Mouse (Mus musculus) midbrain, embryonic 14.5 days (tissue): ENCODE results near the gene Slc28a1. TPM values are rescaled to one million over a fixed set of nuclear protein-coding genes. Genes with fewer than 3 reads are reported as not detected.

Experiments
- ATAC-seq: fragments of 200-750 bp; cut with Nextera tagmentation; 2 replicates; pipeline ENCODE4 v1.8.0; 2017; ENCODE audit warnings: moderate number of reproducible peaks, moderate library complexity; ENCODE audit not compliant: low FRiP score, low TSS enrichment
- DNase-seq: peaks from one replicate; pipeline ENCODE4 v3.0.0-alpha.2; 2015
- H3K27ac ChIP-seq: fragments of 300-500 bp; sonication (generic); replicated peaks from 2 replicates; pipeline ENCODE4 v1.5.1; 2014; ENCODE audit warnings: mild to moderate bottlenecking, low read depth, low read length, moderate library complexity
- H3K27me3 ChIP-seq: fragments of 300-500 bp; sonication (generic); 2 replicates; pipeline ENCODE4 v1.6.1; 2014; ENCODE audit warnings: low read length, control low read depth, mixed read lengths; ENCODE audit not compliant: control insufficient read depth, insufficient read depth
- H3K36me3 ChIP-seq: fragments of 300-500 bp; sonication (generic); 2 replicates; pipeline ENCODE4 v1.6.1; 2014; ENCODE audit warnings: low read length, control low read depth; ENCODE audit not compliant: control insufficient read depth, insufficient read depth
- H3K4me1 ChIP-seq: fragments of 300-500 bp; sonication (generic); 2 replicates; pipeline ENCODE4 v1.6.1; 2014; ENCODE audit warnings: mild to moderate bottlenecking, antibody characterized with exemption, low read length, control low read depth; ENCODE audit not compliant: control insufficient read depth, insufficient read depth
- H3K4me2 ChIP-seq: fragments of 300-500 bp; sonication (generic); 2 replicates; pipeline ENCODE4 v1.6.1; 2014; ENCODE audit warnings: mild to moderate bottlenecking, low read length, moderate library complexity
- H3K4me3 ChIP-seq: fragments of 300-500 bp; sonication (generic); replicated peaks from 2 replicates; pipeline ENCODE4 v1.5.1; 2014; ENCODE audit warnings: low read depth, low read length
- H3K9ac ChIP-seq: fragments of 300-500 bp; sonication (generic); replicated peaks from 2 replicates; pipeline ENCODE4 v1.6.1; 2014; ENCODE audit warnings: mild to moderate bottlenecking, low read length, moderate library complexity
- H3K9me3 ChIP-seq: fragments of 300-500 bp; sonication (generic); 2 replicates; pipeline ENCODE4 v1.6.1; 2016; ENCODE audit warnings: low read length, control low read depth, mixed read lengths; ENCODE audit not compliant: control insufficient read depth
- WGBS: fragments of 180-500 bp; shearing (Covaris S2); extraction: QIAGEN DNeasy Blood & Tissue Kit; methylation state at CpG from one replicate; pipeline ENCODE4 v1.1.7; 2014; 5-methylcytosine and 5-hydroxymethylcytosine counted together
- polyA plus RNA-seq: library from polyadenylated mRNA; unstranded; fragments of >200 nt; fragmentation: Nextera tagmentation; extraction: Ambion mirVana; gene quantifications from 2 replicates; pipeline ENCODE4 v1.2.1, GENCODE M21; 2014

Slc28a1 gene
- polyA plus RNA-seq, 1 experiment from 2014 or later = not detected

GRCm38 (mm10) chr7:81093420-81093965, 21.1 kb upstream of the Slc28a1 start:
- no peak for ATAC-seq

GRCm38 (mm10) chr7:81094104-81094757, 20.4 kb upstream of the Slc28a1 start:
- Histone ChIP-seq H3K36me3 (no peaks in the 10 kb centered on the region), H3K4me3 (no peak overlapping the region), H3K9me3 (no peaks in the 10 kb centered on the region), H3K9ac (no peak overlapping the region), H3K27me3 (no peaks in the 10 kb centered on the region), H3K27ac (no peak overlapping the region), H3K4me1 (no peaks in the 10 kb centered on the region), H3K4me2 (no peak overlapping the region)
- DNase-seq (no peak), ATAC-seq (no peak)
- 70% methylated on average over 6 of the region's 6 CpGs for WGBS

More at GRCm38 (mm10) chr7:81093420-81093965, 21.1 kb upstream of the Slc28a1 start:
- Histone ChIP-seq H3K9me3 (no peaks in the 10 kb centered on the region), H3K27me3 (no peaks in the 10 kb centered on the region), H3K4me3 (no peak overlapping the region), H3K27ac (no peak overlapping the region), H3K36me3 (no peaks in the 10 kb centered on the region), H3K4me1 (no peaks in the 10 kb centered on the region), H3K9ac (no peak overlapping the region), H3K4me2 (no peak overlapping the region)
- no peak for DNase-seq
- 45% methylated on average over 18 of the region's 18 CpGs for WGBS

DNA sequence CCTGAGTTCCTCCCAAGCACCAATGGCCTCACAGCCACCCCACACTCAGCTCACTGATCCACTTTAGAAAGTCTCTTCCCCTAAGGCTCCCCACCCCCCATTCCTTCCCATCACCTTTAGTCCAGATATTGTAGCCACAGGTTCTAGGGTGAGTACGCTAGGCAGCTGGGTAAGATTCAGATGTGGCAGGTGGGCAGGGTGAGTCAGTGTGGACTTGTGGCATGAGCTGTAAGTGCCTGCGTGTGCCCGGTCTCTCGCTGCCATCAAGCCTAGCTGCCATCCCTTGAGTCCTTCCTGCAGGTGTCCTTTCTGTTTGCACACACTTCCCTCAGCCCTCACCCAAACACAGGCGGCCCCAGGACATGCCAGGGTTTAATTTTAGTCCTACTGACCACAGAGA, 14.3 kb upstream of the Slc28a1 start:
- no peaks in the 10 kb centered on the region for H3K9me3 ChIP-seq
- H3K4me1 ChIP-seq = no peaks in the 10 kb centered on the region
- no peak overlapping the region for H3K27ac ChIP-seq
- no peaks in the 10 kb centered on the region for H3K36me3 ChIP-seq
- 90% methylated on average over 5 of the region's 5 CpGs for whole genome bisulfite sequencing
- no peak overlapping the region for H3K4me2 ChIP-seq
- H3K9ac ChIP-seq = no peak overlapping the region
- DNase-seq (no peak), ATAC-seq (no peak)
- H3K27me3 ChIP-seq = no peaks in the 10 kb centered on the region
- H3K4me3 ChIP-seq = no peak overlapping the region

- Histone ChIP-seq H3K36me3 (no peaks in the 10 kb centered on the region), H3K4me2 (no peak overlapping the region), H3K4me3 (no peak overlapping the region), H3K9ac (no peak overlapping the region), H3K27ac (no peak overlapping the region), H3K9me3 (no peaks in the 10 kb centered on the region), H3K4me1 (no peaks in the 10 kb centered on the region), H3K27me3 (no peaks in the 10 kb centered on the region)
- no peak for DNase-seq
- WGBS = 92% methylated on average over 7 of the region's 7 CpGs
- no peak for ATAC-seq
Measured at GRCm38 (mm10) chr7:81102854-81103253, 11.7 kb upstream of the Slc28a1 start.

- Histone ChIP-seq H3K36me3 (no peaks in the 10 kb centered on the region), H3K4me1 (peaks cover 3% of the 10 kb centered on the region; the same call in 1 of the 2 replicates), H3K27ac (no peak overlapping the region), H3K27me3 (no peaks in the 10 kb centered on the region), H3K9ac (no peak overlapping the region), H3K4me3 (no peak overlapping the region), H3K4me2 (no peak overlapping the region), H3K9me3 (no peaks in the 10 kb centered on the region)
- 53% methylated on average over 4 of the region's 4 CpGs for WGBS
- ATAC-seq = no peak
- DNase-seq = peak; percentile 20
Measured at GRCm38 (mm10) chr7:81105525-81105924, 9.1 kb upstream of the Slc28a1 start.

GRCm38 (mm10) chr7:81108226-81108625, 6.4 kb upstream of the Slc28a1 start:
- Histone ChIP-seq H3K4me2 (no peak overlapping the region), H3K9ac (no peak overlapping the region), H3K27me3 (no peaks in the 10 kb centered on the region), H3K4me1 (peaks cover 3% of the 10 kb centered on the region; the same call in 1 of the 2 replicates), H3K9me3 (no peaks in the 10 kb centered on the region), H3K36me3 (no peaks in the 10 kb centered on the region), H3K27ac (no peak overlapping the region), H3K4me3 (no peak overlapping the region)
- 91% methylated on average over 5 of the region's 5 CpGs for WGBS
- ATAC-seq (no peak), DNase-seq (no peak)

DNA sequence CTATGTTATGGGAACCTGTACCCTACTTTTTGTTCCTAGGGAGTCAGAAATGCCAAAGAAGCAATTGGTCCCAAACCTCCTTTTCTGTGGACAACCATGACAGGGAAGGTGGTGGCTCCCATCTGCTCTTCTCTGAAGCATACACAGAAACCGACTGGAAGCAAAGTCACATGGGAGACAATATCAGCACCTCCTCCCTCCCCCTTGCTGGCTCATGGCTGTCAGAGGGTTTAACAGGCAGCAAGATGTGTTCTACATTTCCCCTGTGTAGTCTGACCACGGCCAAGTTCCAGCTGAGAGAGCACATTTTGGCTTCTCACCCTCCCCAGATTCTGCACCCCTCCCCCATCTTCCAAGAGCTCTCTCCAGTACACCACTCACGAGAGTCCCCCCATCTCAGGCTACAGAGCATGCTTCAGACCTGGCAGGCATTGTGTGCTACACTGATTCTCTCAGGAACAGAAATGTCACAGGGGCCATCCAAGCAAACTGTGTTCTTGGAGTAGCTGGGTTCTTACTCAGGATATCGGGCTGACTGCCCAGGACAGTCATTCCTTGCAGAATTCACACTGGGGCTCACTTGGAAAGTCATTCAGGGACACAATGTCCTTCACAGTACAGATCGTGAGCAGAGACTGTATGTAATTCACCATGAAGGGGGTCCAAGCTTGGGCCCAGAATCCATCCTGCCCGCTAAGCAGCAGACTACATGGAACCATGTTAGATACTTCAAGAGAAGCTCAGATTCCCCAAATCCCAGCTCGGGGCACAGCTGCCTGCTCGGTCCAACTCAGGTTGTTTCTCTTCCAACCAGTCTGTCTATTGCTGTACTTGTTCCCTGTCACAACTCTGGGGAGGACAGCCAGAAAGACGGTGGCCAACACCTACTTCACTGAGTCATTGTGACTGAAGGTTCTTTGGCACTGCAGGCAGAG, 4.6 kb upstream of the Slc28a1 start:
- WGBS = 61% methylated on average over 9 of the region's 9 CpGs
- Histone ChIP-seq H3K9ac (no peak overlapping the region), H3K27me3 (no peaks in the 10 kb centered on the region), H3K4me1 (peaks cover 3% of the 10 kb centered on the region; the same call in 1 of the 2 replicates), H3K4me3 (no peak overlapping the region), H3K4me2 (no peak overlapping the region), H3K27ac (no peak overlapping the region), H3K9me3 (no peaks in the 10 kb centered on the region), H3K36me3 (no peaks in the 10 kb centered on the region)
- DNase-seq (no peak), ATAC-seq (no peak)

DNA sequence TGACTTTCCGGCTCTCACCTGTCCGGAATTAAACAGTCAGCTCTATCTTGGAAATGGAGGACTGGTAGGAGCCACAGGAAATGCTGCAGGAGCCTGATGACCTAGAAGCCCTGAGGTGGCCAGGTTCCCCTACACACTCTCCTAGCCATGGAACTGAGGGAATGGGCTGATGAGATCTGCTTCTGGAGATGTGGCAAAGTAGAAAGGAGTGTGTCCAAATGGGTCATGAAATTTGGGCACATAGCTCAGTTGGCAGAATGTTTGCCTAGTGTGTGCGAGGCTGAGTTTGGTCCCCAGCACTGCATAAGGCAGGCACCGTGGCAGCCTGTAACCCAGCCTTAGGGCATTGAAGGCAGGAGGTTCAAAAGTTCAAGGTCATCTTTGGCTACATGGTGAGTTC, 3.8 kb upstream of the Slc28a1 start:
- 95% methylated on average over 4 of the region's 4 CpGs for WGBS
- H3K9me3 ChIP-seq = no peaks in the 10 kb centered on the region
- H3K27me3 ChIP-seq = no peaks in the 10 kb centered on the region
- no peak overlapping the region for H3K4me3 ChIP-seq
- H3K36me3 ChIP-seq = no peaks in the 10 kb centered on the region
- ATAC-seq (no peak), DNase-seq (no peak)
- no peak overlapping the region for H3K9ac ChIP-seq
- H3K27ac ChIP-seq = no peak overlapping the region
- peaks cover 3% of the 10 kb centered on the region; the same call in 1 of the 2 replicates for H3K4me1 ChIP-seq
- no peak overlapping the region for H3K4me2 ChIP-seq
